Comparison of ENCODE assay signal across 15 mouse cellular contexts in genomic region chr3:106057966-106058365, GRCm38 (mm10). TPM values are rescaled to one million over a fixed set of nuclear protein-coding genes. Genes with fewer than 3 reads are reported as not detected.
"Had no signal": no experiment of that assay in that cellular context is flagged by ENCODE, and none has a peak within 500 bp of the region (broad histone marks: within the 10 kb centered on the region; RNA-seq: fewer than 3 reads in every experiment).

No protein-coding gene starts in this region.

- DNase-seq: kidney, adult 9 months; kidney, postnatal 14 days; kidney, postnatal 4 days; liver, postnatal 0 days; lung, embryonic 14.5 days; retina, postnatal 1 day; right cerebral cortex, postnatal 25 days; spleen, adult 18-20 months; thymus, postnatal 36 days had no signal

RNA-seq across cellular contexts. Expression of gene Chil5, which starts 25.4 kb away (rescaled TPM):
- total RNA-seq: layer of hippocampus, adult 18-20 months; layer of hippocampus, postnatal 14 days; left cerebral cortex, adult 18-20 months; left cerebral cortex, postnatal 25 days; liver, adult 2 months had no signal

RNA-seq across cellular contexts. Expression of gene Pifo, which starts 43.5 kb away (rescaled TPM):
- total RNA-seq: left cerebral cortex, adult 18-20 months; left cerebral cortex, postnatal 25 days; liver, adult 2 months; megakaryocyte, adult 5-6 weeks had no signal

RNA-seq across cellular contexts. Expression of gene Chia1, which starts 55.1 kb away (rescaled TPM):
- total RNA-seq: liver, adult 2 months; megakaryocyte, adult 5-6 weeks had no signal
